Mouse (Mus musculus) testis, adult 2 months (tissue): ENCODE measurements around the gene Cntf.

Experiments
- CTCF ChIP-seq: fragments of 200-500 bp; IDR thresholded peaks from 2 replicates; pipeline ENCODE4 v1.5.1; 2012; ENCODE audit warnings: low read depth, mild to moderate bottlenecking, inconsistent platforms, low read length, moderate library complexity; ENCODE audit not compliant: control insufficient read depth, insufficient read depth, insufficient replicate concordance
- POLR2A ChIP-seq: fragments of 200-500 bp; IDR thresholded peaks from 2 replicates; pipeline ENCODE4 v1.6.1; 2012; ENCODE audit warnings: low read depth, mild to moderate bottlenecking, inconsistent platforms, low read length, moderate library complexity; ENCODE audit not compliant: control insufficient read depth

GRCm38 (mm10) chr19:12800621-12801020 is 35.2 kb upstream of the Cntf start:
- TF ChIP-seq CTCF (no peak), POLR2A (no peak)
